Mouse (Mus musculus): ENCODE data around the gene Gm21497.
"Not testable (repeated sequence)": the region's sequence is repeated elsewhere in the genome, so short reads cannot be mapped to it uniquely, and the experiment has no call there.

The Gm21497 gene

DNA sequence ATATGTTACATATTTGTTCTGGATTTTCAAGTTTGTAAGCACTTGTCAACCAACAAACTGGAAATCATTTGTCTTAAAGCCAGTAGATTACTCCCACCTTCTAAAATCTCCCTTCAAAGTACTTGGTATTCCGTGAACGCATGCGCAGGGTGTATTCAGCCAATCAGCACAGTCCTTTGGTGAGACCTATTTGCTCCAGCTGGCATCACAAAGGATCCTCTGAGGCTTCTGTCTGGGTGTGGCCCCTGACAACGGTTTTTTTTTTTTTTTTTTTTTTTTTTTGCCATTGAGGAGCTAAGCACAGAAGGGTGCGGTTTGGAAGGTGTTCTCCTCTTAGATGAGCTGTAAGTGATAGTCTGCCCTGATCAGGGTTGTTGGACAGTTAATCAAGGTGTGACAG lies at the start of gene Gm21497:
Gene Gm21497 (plus strand): TSS at position 301 of the 400 bp plus-strand sequence.
- DNase-seq: not testable (repeated sequence)
